Mouse (Mus musculus) intestine, postnatal 0 days (tissue): ENCODE results near the gene Zfand3. TPM values are rescaled to one million over a fixed set of nuclear protein-coding genes. Genes with fewer than 3 reads are reported as not detected.
A peak's percentile ranks its signal among the peaks of the same experiment; 100 is the strongest.

Experiments used
- ATAC-seq: fragments of 200-750 bp; cut with Nextera tagmentation; 2 replicates; pipeline ENCODE4 v1.8.0; 2017; ENCODE audit warnings: mild to moderate bottlenecking, moderate TSS enrichment, moderate library complexity
- H3K27ac ChIP-seq: fragments of 300-500 bp; sonication (generic); 2 replicates; pipeline ENCODE4 v1.5.1; 2014; ENCODE audit warnings: mild to moderate bottlenecking, low read depth, low read length, moderate library complexity
- H3K27me3 ChIP-seq: fragments of 300-500 bp; sonication (generic); replicated peaks from 2 replicates; pipeline ENCODE4 v1.6.1; 2014; ENCODE audit warnings: low read length, mixed read lengths; ENCODE audit not compliant: control insufficient read depth, insufficient read depth
- H3K36me3 ChIP-seq: fragments of 300-500 bp; sonication (generic); 2 replicates; pipeline ENCODE4 v1.6.1; 2014; ENCODE audit warnings: mild to moderate bottlenecking, moderate library complexity; ENCODE audit not compliant: control insufficient read depth, insufficient read depth
- H3K4me1 ChIP-seq: fragments of 300-500 bp; sonication (generic); replicated peaks from 2 replicates; pipeline ENCODE4 v1.6.1; 2014; ENCODE audit warnings: antibody characterized with exemption, low read length, mixed read lengths; ENCODE audit not compliant: control insufficient read depth, insufficient read depth
- H3K4me2 ChIP-seq: fragments of 300-500 bp; sonication (generic); replicated peaks from 2 replicates; pipeline ENCODE4 v1.6.1; 2014; ENCODE audit warnings: low read depth, mild to moderate bottlenecking, moderate library complexity
- H3K4me3 ChIP-seq: fragments of 300-500 bp; sonication (generic); 2 replicates; pipeline ENCODE4 v1.5.1; 2014; ENCODE audit warnings: low read depth, low read length
- H3K9ac ChIP-seq: fragments of 300-500 bp; sonication (generic); 2 replicates; pipeline ENCODE4 v1.6.1; 2014; ENCODE audit warnings: mild to moderate bottlenecking, low read depth, low read length
- H3K9me3 ChIP-seq: fragments of 300-500 bp; sonication (generic); 2 replicates; pipeline ENCODE4 v1.6.1; 2016; ENCODE audit warnings: mixed run types; ENCODE audit not compliant: control insufficient read depth
- CTCF ChIP-seq: sonication (generic); IDR thresholded peaks from 2 replicates; pipeline ENCODE4 v1.5.1; 2016; ENCODE audit warnings: low read depth, mild to moderate bottlenecking, control low read depth, antibody characterized with exemption, moderate library complexity
- WGBS: fragments of 180-500 bp; shearing (Covaris S2); extraction: QIAGEN DNeasy Blood & Tissue Kit; methylation state at CpG from one replicate; pipeline ENCODE4 v1.1.7; 2014; 5-methylcytosine and 5-hydroxymethylcytosine counted together
- polyA plus RNA-seq: library from polyadenylated mRNA; unstranded; fragments of >200 nt; fragmentation: Nextera tagmentation; extraction: Ambion mirVana; gene quantifications from 2 replicates; pipeline ENCODE4 v1.2.1, GENCODE M21; 2015

Gene Zfand3
- polyA plus RNA-seq, 1 experiment from 2014 or later = 38.0 TPM

DNA sequence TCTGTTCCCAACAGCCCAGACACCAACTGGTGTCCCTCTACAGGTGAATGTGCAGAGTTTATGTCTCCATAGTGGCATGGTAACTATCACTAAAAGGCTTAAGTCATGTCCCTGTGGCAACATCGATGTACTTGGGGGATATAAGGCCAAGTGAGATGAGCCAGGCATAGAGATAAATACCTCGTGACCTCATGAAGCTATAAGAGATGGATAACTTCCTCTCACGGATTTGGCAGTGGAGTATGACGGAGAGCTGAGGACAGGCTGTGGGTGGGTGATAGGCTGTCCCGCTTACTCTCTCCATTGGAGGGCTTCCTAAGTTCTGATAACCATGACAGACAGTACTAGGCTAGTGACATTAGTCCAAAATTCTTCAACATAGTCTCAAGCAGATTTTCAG, 208.8 kb downstream of the Zfand3 start:
- no peak for TF ChIP-seq CTCF
- WGBS = 81% methylated on average over 5 of the region's 5 CpGs
- Histone ChIP-seq H3K36me3 (peaks cover 30% of the 10 kb centered on the region), H3K4me3 (no peak overlapping the region), H3K4me2 (no peak overlapping the region), H3K4me1 (no peaks in the 10 kb centered on the region), H3K9me3 (no peaks in the 10 kb centered on the region), H3K27me3 (no peaks in the 10 kb centered on the region), H3K9ac (no peak overlapping the region), H3K27ac (no peak overlapping the region)
- ATAC-seq = no peak

DNA sequence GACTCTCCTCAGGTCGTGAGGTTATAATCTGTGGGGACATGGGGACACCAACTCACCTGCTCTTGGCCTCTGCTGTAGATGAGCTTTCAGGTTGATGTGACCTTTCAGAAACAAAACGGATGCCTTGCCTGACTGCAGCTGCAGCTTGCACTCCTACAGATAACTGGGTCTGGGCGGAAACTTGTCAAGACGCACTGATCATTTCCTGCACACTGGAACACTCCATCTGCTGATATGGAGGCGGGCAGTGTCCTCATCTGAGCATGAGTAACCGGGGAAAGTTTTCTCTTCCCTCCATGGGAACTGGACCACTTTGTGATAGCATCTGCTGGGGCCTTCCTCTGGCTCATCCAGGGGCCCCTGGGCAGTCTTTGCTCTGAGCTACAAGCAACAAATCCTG, 209.9 kb downstream of the Zfand3 start:
- no peak for ATAC-seq
- H3K4me1 ChIP-seq = no peaks in the 10 kb centered on the region
- no peaks in the 10 kb centered on the region for H3K27me3 ChIP-seq
- H3K9me3 ChIP-seq = no peaks in the 10 kb centered on the region
- H3K27ac ChIP-seq = no peak overlapping the region
- peaks cover 29% of the 10 kb centered on the region for H3K36me3 ChIP-seq
- no peak overlapping the region for H3K4me2 ChIP-seq
- H3K9ac ChIP-seq = no peak overlapping the region
- no peak overlapping the region for H3K4me3 ChIP-seq
- WGBS = 67% methylated on average over 6 of the region's 6 CpGs
- no peak for TF ChIP-seq CTCF

DNA sequence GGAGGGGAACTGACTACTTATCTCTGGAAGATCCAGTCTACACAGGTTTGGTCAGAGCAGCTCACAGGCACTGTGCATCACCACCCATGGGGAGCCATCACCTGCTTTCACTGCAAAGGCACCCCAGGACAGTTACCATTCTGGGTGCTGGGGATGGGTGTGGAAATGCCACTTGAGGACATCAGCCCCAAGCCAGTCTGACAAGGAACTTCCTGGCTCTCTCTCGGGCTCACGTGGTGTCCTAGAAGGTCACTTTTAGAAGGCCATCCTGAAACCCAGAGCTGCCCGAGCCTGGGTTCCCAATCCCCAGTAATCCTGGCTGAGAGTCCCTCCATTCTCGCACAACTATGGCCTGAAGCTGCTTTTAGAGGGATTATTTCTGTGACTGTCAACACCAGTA, 211.2 kb downstream of the Zfand3 start:
- Histone ChIP-seq H3K27ac (no peak overlapping the region), H3K4me2 (no peak overlapping the region), H3K27me3 (no peaks in the 10 kb centered on the region), H3K9ac (no peak overlapping the region), H3K9me3 (no peaks in the 10 kb centered on the region), H3K4me3 (no peak overlapping the region), H3K36me3 (peaks cover 30% of the 10 kb centered on the region), H3K4me1 (no peaks in the 10 kb centered on the region)
- no peak for ATAC-seq
- 76% methylated on average over 4 of the region's 4 CpGs for WGBS
- no peak for TF ChIP-seq CTCF

DNA sequence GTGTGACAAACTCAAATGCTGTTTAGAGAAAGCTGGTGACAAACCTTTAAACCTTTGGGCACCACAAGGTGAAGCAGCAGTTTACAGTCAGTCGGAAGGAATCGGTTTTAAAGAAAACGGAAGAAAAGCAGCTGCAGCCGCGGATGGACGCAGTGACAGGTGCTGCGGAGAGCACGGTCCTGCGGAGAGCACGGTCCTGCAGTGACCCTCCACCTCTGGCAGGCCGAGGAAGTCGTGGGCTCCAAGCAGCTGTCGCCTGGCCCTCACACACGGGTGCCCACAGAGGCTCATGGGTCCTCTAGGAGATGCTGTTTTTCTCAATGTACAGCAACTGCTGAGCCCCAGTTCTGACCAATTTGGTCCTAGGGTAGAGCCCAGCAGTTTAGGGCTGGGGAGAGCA, 217.1 kb downstream of the Zfand3 start:
- WGBS = 82% methylated on average over 14 of the region's 14 CpGs
- H3K27me3 ChIP-seq = no peaks in the 10 kb centered on the region
- no peak for ATAC-seq
- TF ChIP-seq CTCF = no peak
- no peaks in the 10 kb centered on the region for H3K9me3 ChIP-seq
- H3K4me2 ChIP-seq = no peak overlapping the region
- H3K9ac ChIP-seq = no peak overlapping the region
- peaks cover 24% of the 10 kb centered on the region for H3K36me3 ChIP-seq
- no peaks in the 10 kb centered on the region for H3K4me1 ChIP-seq
- no peak overlapping the region for H3K4me3 ChIP-seq
- H3K27ac ChIP-seq = no peak overlapping the region

DNA sequence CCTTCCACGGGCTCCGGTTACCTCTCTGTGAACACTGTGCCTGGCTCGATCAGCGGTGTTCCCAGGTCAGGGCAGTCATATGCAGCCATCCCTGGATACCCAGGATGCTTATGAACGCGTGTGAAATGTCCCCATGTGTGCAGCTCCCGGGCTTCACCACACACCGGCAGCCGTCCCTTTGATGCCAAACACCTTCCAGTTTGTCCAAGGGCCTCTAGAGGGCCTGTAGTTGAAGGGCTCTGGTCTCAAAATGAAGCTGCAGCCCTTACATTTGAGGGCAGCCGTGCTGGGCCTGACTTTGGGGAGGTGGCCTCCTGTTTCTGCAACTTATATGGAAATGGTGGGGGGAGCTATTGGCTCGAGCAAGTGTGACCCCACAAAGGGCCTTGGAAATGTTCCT, 217.8 kb downstream of the Zfand3 start:
- Histone ChIP-seq H3K4me1 (no peaks in the 10 kb centered on the region), H3K27ac (no peak overlapping the region), H3K9me3 (no peaks in the 10 kb centered on the region), H3K4me3 (no peak overlapping the region), H3K36me3 (peaks cover 24% of the 10 kb centered on the region), H3K27me3 (no peaks in the 10 kb centered on the region), H3K4me2 (no peak overlapping the region), H3K9ac (no peak overlapping the region)
- WGBS = 78% methylated on average over 11 of the region's 11 CpGs
- ATAC-seq = no peak
- TF ChIP-seq CTCF = 0 out of 2 replicates have a peak, but pooled peaks have one; percentile 8

DNA sequence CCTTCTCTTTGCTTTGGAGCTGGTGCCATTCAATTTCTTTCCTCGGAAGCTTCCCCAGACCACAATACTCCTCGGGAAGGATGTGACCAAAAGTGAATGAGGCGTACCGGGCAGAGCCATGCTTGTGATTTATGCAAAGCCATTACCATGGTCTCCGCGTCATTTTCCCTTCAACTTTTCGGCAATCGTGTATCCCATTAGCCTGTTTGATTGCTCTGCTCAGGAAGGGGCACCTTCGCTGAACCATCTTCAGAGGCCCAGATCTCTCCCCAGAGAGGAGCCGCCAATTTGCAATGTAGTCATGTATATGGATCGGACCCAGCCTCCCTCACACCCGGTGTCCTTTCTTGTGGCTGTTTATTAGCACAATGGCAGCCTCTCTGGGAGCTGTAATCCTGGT, 218.3 kb downstream of the Zfand3 start:
- WGBS = 91% methylated on average over 12 of the region's 12 CpGs
- no peaks in the 10 kb centered on the region for H3K9me3 ChIP-seq
- no peak overlapping the region for H3K9ac ChIP-seq
- H3K4me3 ChIP-seq = no peak overlapping the region
- H3K27me3 ChIP-seq = no peaks in the 10 kb centered on the region
- no peak overlapping the region for H3K27ac ChIP-seq
- H3K4me2 ChIP-seq = no peak overlapping the region
- no peaks in the 10 kb centered on the region for H3K4me1 ChIP-seq
- H3K36me3 ChIP-seq = peaks cover 24% of the 10 kb centered on the region
- no peak for TF ChIP-seq CTCF
- no peak for ATAC-seq
